ENCODE assay signal across 8 mouse cellular contexts in genomic region chr9:20830901-20831643, GRCm38 (mm10). TPM values are rescaled to one million over a fixed set of nuclear protein-coding genes. Genes with fewer than 3 reads are reported as not detected.
DNase-seq lines count a peak whose midpoint lies in the region; ATAC-seq lines count a peak whose summit lies in the region.

No protein-coding gene starts in this region.

- ATAC-seq in hindbrain, embryonic 14.5 days (ENCODE audit: low FRiP score), result peak; percentile 93
- peak; percentile 57 for ATAC-seq in megakaryocyte, adult 5-6 weeks (ENCODE audit: poor library complexity, severe bottlenecking)

- no peaks in the 10 kb centered on the region for H3K4me1 ChIP-seq in hindbrain, embryonic 14.5 days (replicated peaks; ENCODE audit: control insufficient read depth, insufficient read depth, low read length)

- no peaks in the 10 kb centered on the region for H3K9me3 ChIP-seq in hindbrain, embryonic 14.5 days (ENCODE audit: control insufficient read depth, low read length)

- peak overlapping the region; percentile 41; the same call in 1 of the 2 replicates for H3K9ac ChIP-seq in hindbrain, embryonic 14.5 days

- peak; percentile 80 for DNase-seq in WW6 (ENCODE audit: low read depth, low spot score)
- DNase-seq in cerebellum, postnatal 36 days, result peak; percentile 93 to 94
- peak; percentile 95 to 96 for DNase-seq in frontal cortex, postnatal 36 days (ENCODE audit: low spot score in 2 of 2)
- DNase-seq in hindbrain, embryonic 14.5 days (ENCODE audit: low spot score), result peak; percentile 95
- peak; percentile 91 for DNase-seq in layer of hippocampus, postnatal 36 days
- peak; percentile 96 for DNase-seq in right cerebral cortex, adult 2 months (ENCODE audit: low spot score in 2 of 2)
- peak; percentile 89 for DNase-seq in urinary bladder, postnatal 10 days (ENCODE audit: low spot score)

- 0 out of 2 replicates have a peak, but pooled peaks cover 2% of the 10 kb centered on the region for H3K27me3 ChIP-seq in hindbrain, embryonic 14.5 days (ENCODE audit: control insufficient read depth, insufficient read depth, low read length)

- H3K36me3 ChIP-seq in hindbrain, embryonic 14.5 days (replicated peaks; ENCODE audit: control insufficient read depth, insufficient read depth), result no peaks in the 10 kb centered on the region

- H3K4me3 ChIP-seq in hindbrain, embryonic 14.5 days (replicated peaks; ENCODE audit: low read length), result no peak overlapping the region

- H3K27ac ChIP-seq in hindbrain, embryonic 14.5 days, result no peak overlapping the region

- 16% methylated on average over 19 of the region's 19 CpGs for whole genome bisulfite sequencing in hindbrain, embryonic 14.5 days

- H3K4me2 ChIP-seq in hindbrain, embryonic 14.5 days (replicated peaks), result peak overlapping the region; percentile 32

RNA-seq across cellular contexts. Expression of gene Rdh8, which starts 12.8 kb away (rescaled TPM):
- polyA plus RNA-seq in hindbrain, embryonic 14.5 days (2014; fragmentation: Nextera tagmentation; extraction: Ambion mirVana), result not detected in 2 replicates
- total RNA-seq in layer of hippocampus, postnatal 36 days (2021), result not detected
- not detected in 2 replicates for total RNA-seq in megakaryocyte, adult 5-6 weeks (2015)
- not detected in 2 replicates for total RNA-seq in megakaryocyte, adult 5-6 weeks (2017)

RNA-seq across cellular contexts. Expression of gene Col5a3, which starts 16.2 kb away (rescaled TPM):
- 0.66 and 0.74 TPM in 2 replicates for polyA plus RNA-seq in hindbrain, embryonic 14.5 days (2014; fragmentation: Nextera tagmentation; extraction: Ambion mirVana)
- total RNA-seq in layer of hippocampus, postnatal 36 days (2021), result 1 to 10 TPM; 1.3 to 2.0 TPM
- total RNA-seq in megakaryocyte, adult 5-6 weeks (2015), result 0.04 TPM in 1 of 2 replicates, not detected in the other
- total RNA-seq in megakaryocyte, adult 5-6 weeks (2017), result 0.11 TPM in 1 of 2 replicates, not detected in the other

RNA-seq across cellular contexts. Expression of gene A230050P20Rik, which starts 37.4 kb away (rescaled TPM):
- polyA plus RNA-seq in hindbrain, embryonic 14.5 days (2014; fragmentation: Nextera tagmentation; extraction: Ambion mirVana), result 5.8 and 6.9 TPM in 2 replicates
- 10 to 100 TPM; 68.4 to 69.6 TPM for total RNA-seq in layer of hippocampus, postnatal 36 days (2021)
- 1.5 and 2.3 TPM in 2 replicates for total RNA-seq in megakaryocyte, adult 5-6 weeks (2015)
- 1.4 and 2.6 TPM in 2 replicates for total RNA-seq in megakaryocyte, adult 5-6 weeks (2017)

RNA-seq across cellular contexts. Expression of gene Angptl6, which starts 48.5 kb away (rescaled TPM):
- polyA plus RNA-seq in hindbrain, embryonic 14.5 days (2014; fragmentation: Nextera tagmentation; extraction: Ambion mirVana), result 11.8 and 12.8 TPM in 2 replicates
- total RNA-seq in layer of hippocampus, postnatal 36 days (2021), result 1 to 10 TPM; 9.8 to 9.9 TPM
- 0.62 and 1.3 TPM in 2 replicates for total RNA-seq in megakaryocyte, adult 5-6 weeks (2015)
- total RNA-seq in megakaryocyte, adult 5-6 weeks (2017), result 0.11 and 0.57 TPM in 2 replicates

RNA-seq across cellular contexts. Expression of gene Ppan, which starts 56.9 kb away (rescaled TPM):
- polyA plus RNA-seq in hindbrain, embryonic 14.5 days (2014; fragmentation: Nextera tagmentation; extraction: Ambion mirVana), result 39.5 and 40.5 TPM in 2 replicates
- 10 to 100 TPM; 19.8 to 24.9 TPM for total RNA-seq in layer of hippocampus, postnatal 36 days (2021)
- total RNA-seq in megakaryocyte, adult 5-6 weeks (2015), result 5.7 and 7.8 TPM in 2 replicates
- total RNA-seq in megakaryocyte, adult 5-6 weeks (2017), result 27.5 and 32.2 TPM in 2 replicates

Comparison
In these comparisons a context has a peak if more than half of its experiments do, and no peak if none do; other contexts are left out.
1. RNA of gene A230050P20Rik, which starts 37.4 kb away (total RNA-seq): 68.4 to 69.6 TPM in layer of hippocampus, postnatal 36 days; 1.4 to 2.6 TPM in megakaryocyte, adult 5-6 weeks; every median in the first group is over 10 times any median in the second.
2. Peak in every context shown above with its lines, with median percentiles within 50 percentile points of each other: DNase-seq.